Mouse (Mus musculus): ENCODE measurements around the gene Fam228a.
"Not testable (repeated sequence)": the region's sequence is repeated elsewhere in the genome, so short reads cannot be mapped to it uniquely, and the experiment has no call there.

The Fam228a gene

GRCm38 (mm10) chr12:4717417-4717816 lies 20.8 kb downstream of the Fam228a start:
- no peak for DNase-seq

GRCm38 (mm10) chr12:4715606-4716005 lies 22.6 kb downstream of the Fam228a start:
- DNase-seq = no peak

- DNase-seq = no peak
Observed at GRCm38 (mm10) chr12:4713361-4713760, 24.9 kb downstream of the Fam228a start.

DNA sequence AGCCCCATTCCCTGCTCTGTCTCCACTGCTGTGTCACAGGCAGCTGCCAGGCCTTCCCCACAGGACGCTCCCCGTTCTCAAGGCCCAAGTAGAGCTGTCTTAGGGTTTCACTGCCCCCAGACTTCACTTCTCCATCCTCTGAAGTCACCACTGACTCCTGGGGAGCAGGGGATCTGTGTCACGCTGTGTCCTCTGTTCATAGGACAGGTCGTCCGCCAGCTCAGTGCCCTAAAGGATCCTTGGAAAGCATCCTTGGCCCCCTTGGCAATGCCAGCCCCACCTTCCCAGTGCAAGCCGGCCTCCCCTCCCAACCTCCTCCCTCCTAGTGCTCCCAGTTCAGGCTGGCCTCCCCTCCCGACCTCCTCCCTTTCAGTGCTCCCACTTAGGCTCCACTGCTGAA lies 28.3 kb downstream of the Fam228a start:
- no peak for DNase-seq

GRCm38 (mm10) chr12:4708881-4709604 lies 29.2 kb downstream of the Fam228a start:
- DNase-seq = no peak

DNA sequence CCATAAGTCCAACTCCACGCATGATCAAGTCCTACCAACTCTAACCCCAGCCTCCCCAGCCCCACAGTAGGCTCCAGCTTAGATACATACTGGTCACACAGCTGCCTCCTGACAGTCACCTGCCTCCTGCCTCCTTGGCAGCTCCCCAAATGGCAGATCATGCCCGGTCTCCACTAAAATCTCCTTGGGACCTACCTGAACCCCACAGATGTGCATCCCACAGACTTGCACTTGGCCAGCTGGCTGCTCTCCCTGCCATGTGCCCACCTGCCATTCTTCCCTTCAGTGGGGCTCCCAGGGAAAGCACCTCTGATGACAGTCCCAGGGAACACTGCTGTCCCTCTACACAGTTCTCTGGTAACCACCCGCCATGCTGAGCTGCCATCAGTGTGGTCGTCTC lies 29.9 kb downstream of the Fam228a start:
- DNase-seq = no peak

DNA sequence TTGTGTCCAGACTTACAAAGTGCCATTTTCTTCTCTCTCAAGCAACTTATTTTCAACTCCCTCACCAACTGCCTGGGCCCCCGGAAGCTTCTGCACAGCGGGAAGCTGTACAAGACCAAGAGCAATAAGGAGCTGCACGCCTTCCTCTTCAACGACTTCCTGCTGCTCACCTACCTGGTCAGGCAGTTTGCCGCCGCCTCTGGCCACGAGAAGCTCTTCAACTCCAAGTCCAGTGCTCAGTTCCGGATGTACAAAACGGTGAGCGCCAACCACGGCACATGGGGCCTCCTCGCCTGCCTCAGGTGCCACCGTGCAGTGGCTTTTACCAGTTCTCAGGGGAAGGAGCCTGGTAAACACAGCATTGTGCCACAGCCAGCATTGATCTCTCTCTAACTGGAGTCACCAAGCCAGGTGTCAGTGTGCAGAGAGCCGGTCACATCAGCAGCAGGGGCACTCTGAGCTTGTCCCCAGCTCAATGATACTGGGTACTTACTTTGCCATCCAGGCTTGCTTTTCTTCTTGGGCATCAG lies 30.7 kb downstream of the Fam228a start:
- DNase-seq = no peak

- no peak for DNase-seq
Observed at GRCm38 (mm10) chr12:4706901-4707300, 31.3 kb downstream of the Fam228a start.

DNA sequence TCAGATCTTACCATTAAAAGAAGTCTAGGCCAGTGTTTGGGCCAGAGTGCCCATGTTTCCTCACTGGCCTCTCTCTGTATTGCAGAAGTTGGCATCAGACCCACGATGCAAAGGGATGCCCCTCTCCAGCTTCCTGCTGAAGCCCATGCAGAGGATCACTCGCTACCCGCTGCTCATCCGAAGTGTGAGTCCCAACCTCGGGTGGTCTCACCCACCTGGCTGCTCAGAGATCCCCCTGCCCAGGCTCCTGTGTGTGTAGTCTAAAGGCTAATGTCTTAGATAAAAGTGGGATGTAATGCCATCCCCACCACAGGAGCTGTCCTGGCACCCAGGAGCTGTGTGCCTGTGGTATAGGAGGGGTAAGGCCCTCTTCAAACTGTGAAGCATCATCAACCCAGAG lies 32.1 kb downstream of the Fam228a start:
- DNase-seq = no peak

DNA sequence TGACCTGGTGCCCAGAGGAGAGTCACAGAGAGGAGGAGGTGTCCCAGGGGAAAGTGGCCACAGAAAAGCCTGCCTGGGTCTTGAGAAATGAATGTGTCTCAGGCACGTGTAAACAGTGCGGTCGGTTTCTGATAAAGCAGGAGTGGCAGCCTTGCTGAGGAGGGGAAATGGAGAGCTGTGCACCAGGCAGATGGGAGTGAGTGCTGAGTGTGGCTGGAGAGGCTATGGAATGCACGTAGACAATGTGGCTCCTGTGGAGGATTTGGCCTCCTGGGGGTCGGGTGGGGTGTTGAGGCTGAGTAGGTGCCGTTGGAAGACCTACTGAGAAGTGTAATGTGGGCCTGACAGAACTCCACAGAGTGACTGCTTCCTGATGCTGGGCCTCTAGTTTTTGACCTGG lies 32.6 kb downstream of the Fam228a start:
- not testable (repeated sequence) for DNase-seq

GRCm38 (mm10) chr12:4694534-4694933 lies 43.7 kb downstream of the Fam228a start:
- DNase-seq = no peak

- DNase-seq = no peak
Observed at GRCm38 (mm10) chr12:4691193-4691592, 47.0 kb downstream of the Fam228a start.

GRCm38 (mm10) chr12:4689341-4689740 lies 48.9 kb downstream of the Fam228a start:
- DNase-seq = no peak

GRCm38 (mm10) chr12:4688386-4688785 lies 49.8 kb downstream of the Fam228a start:
- no peak for DNase-seq

- DNase-seq = peak; percentile 14
Observed at GRCm38 (mm10) chr12:4685441-4685840, 52.8 kb downstream of the Fam228a start.

GRCm38 (mm10) chr12:4679971-4680370 lies 58.3 kb downstream of the Fam228a start:
- DNase-seq = no peak

- no peak for DNase-seq
Observed at GRCm38 (mm10) chr12:4676336-4676735, 61.9 kb downstream of the Fam228a start.

- DNase-seq = no peak
Observed at GRCm38 (mm10) chr12:4665675-4666037, 72.6 kb downstream of the Fam228a start.

- DNase-seq = no peak
Observed at GRCm38 (mm10) chr12:4664929-4665674, 73.1 kb downstream of the Fam228a start.
